In the genomic region with DNA sequence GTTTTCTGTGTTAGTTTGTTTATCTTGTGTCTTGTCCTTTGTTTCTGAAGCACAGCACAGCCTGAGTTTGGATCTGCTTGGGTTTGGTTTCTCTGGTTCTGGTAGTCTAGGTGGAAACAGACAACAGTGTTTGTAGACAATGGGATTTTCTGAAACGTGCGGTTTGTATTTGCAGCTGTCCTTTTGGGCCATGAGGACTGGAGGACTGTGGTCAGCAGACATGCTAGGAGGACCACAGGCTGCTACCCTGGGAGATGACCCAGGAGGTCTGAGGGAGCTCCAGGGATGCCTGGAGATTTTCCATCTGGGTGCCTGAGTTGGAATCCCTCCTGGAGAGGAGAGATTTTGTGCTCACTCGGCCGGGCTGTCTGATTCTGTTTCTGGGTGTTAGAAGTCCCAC, we compare ENCODE assay signal across 13 mouse cellular contexts. TPM values are rescaled to one million over a fixed set of nuclear protein-coding genes. Genes with fewer than 3 reads are reported as not detected.
"Had no signal": no experiment of that assay in that cellular context is flagged by ENCODE, and none has a peak within 500 bp of the region (broad histone marks: within the 10 kb centered on the region; RNA-seq: fewer than 3 reads in every experiment).

No protein-coding gene starts in this region.

- H3K4me3 ChIP-seq: kidney, embryonic 15.5 days; left cerebral cortex, adult 2 months; limb, embryonic 10.5 days; lung, embryonic 15.5 days; midbrain, embryonic 10.5 days; neural tube, embryonic 12.5 days had no signal

- H3K27ac ChIP-seq: kidney, embryonic 15.5 days; left cerebral cortex, adult 2 months; limb, embryonic 10.5 days; lung, embryonic 15.5 days; midbrain, embryonic 10.5 days; neural tube, embryonic 12.5 days had no signal

- ATAC-seq: intestine, embryonic 16.5 days had no signal

- H3K27me3 ChIP-seq: kidney, embryonic 15.5 days; lung, embryonic 15.5 days; neural tube, embryonic 12.5 days had no signal

- DNase-seq: kidney, adult 2 months; kidney, postnatal 14 days; lung, postnatal 14 days; midbrain, embryonic 14.5 days; spleen, adult 18-20 months; thymus, postnatal 36 days had no signal

- H3K9ac ChIP-seq: kidney, embryonic 15.5 days; lung, embryonic 15.5 days; neural tube, embryonic 12.5 days had no signal

- H3K4me1 ChIP-seq: kidney, embryonic 15.5 days; limb, embryonic 10.5 days; lung, embryonic 15.5 days; neural tube, embryonic 12.5 days had no signal

- H3K36me3 ChIP-seq: kidney, embryonic 15.5 days; limb, embryonic 10.5 days; lung, embryonic 15.5 days; midbrain, embryonic 10.5 days; neural tube, embryonic 12.5 days had no signal

- H3K4me2 ChIP-seq: kidney, embryonic 15.5 days; lung, embryonic 15.5 days; neural tube, embryonic 12.5 days had no signal

- H3K9me3 ChIP-seq: kidney, embryonic 15.5 days; limb, embryonic 10.5 days; lung, embryonic 15.5 days; midbrain, embryonic 10.5 days; neural tube, embryonic 12.5 days had no signal

RNA-seq across cellular contexts. Expression of a gene that starts 46.2 kb away (rescaled TPM):
- polyA plus RNA-seq: midbrain, embryonic 10.5 days; neural tube, embryonic 12.5 days had no signal

RNA-seq across cellular contexts. Expression of a gene that starts 46.2 kb away (rescaled TPM):
- polyA plus RNA-seq: intestine, embryonic 16.5 days; kidney, embryonic 15.5 days; midbrain, embryonic 10.5 days; midbrain, embryonic 14.5 days; neural tube, embryonic 12.5 days had no signal
